Mouse (Mus musculus) neural tube, embryonic 12.5 days (tissue): ENCODE results near the gene Slc26a9. TPM values are rescaled to one million over a fixed set of nuclear protein-coding genes. Genes with fewer than 3 reads are reported as not detected.

Source experiments
- ATAC-seq: fragments of 200-750 bp; cut with Nextera tagmentation; 2 replicates; pipeline ENCODE4 v1.8.0; 2017; ENCODE audit warnings: low read depth, mild to moderate bottlenecking, moderate TSS enrichment, moderate library complexity; ENCODE audit not compliant: low FRiP score
- H3K27ac ChIP-seq: fragments of 300-500 bp; sonication (generic); 2 replicates; pipeline ENCODE4 v1.5.1; 2016
- H3K27me3 ChIP-seq: fragments of 300-500 bp; sonication (generic); replicated peaks from 2 replicates; pipeline ENCODE4 v1.6.1; 2016; ENCODE audit warnings: mild to moderate bottlenecking
- H3K36me3 ChIP-seq: fragments of 300-500 bp; sonication (generic); 2 replicates; pipeline ENCODE4 v1.6.1; 2016; ENCODE audit warnings: mild to moderate bottlenecking
- H3K4me1 ChIP-seq: fragments of 300-500 bp; sonication (generic); 2 replicates; pipeline ENCODE4 v1.6.1; 2016
- H3K4me2 ChIP-seq: fragments of 300-500 bp; sonication (generic); replicated peaks from 2 replicates; pipeline ENCODE4 v1.6.1; 2016; ENCODE audit warnings: mild to moderate bottlenecking
- H3K4me3 ChIP-seq: fragments of 300-500 bp; sonication (generic); 2 replicates; pipeline ENCODE4 v1.5.1; 2016
- H3K9ac ChIP-seq: fragments of 300-500 bp; sonication (generic); 2 replicates; pipeline ENCODE4 v1.6.1; 2016; ENCODE audit warnings: mild to moderate bottlenecking
- H3K9me3 ChIP-seq: fragments of 300-500 bp; sonication (generic); 2 replicates; pipeline ENCODE4 v1.6.1; 2016; ENCODE audit warnings: mild to moderate bottlenecking
- WGBS: fragments of 180-500 bp; shearing (Covaris S2); methylation state at CpG from one replicate; pipeline ENCODE4 v1.1.7; 2016; 5-methylcytosine and 5-hydroxymethylcytosine counted together
- polyA plus RNA-seq: library from polyadenylated mRNA; unstranded; fragments of >200 nt; fragmentation: Nextera tagmentation; extraction: Ambion mirVana; gene quantifications from 2 replicates; pipeline ENCODE4 v1.2.1, GENCODE M21; 2016

Slc26a9 gene
- polyA plus RNA-seq, 1 experiment from 2014 or later, result not detected

- Histone ChIP-seq H3K27me3 (no peaks in the 10 kb centered on the region), H3K27ac (no peak overlapping the region), H3K4me3 (no peak overlapping the region), H3K4me2 (no peak overlapping the region), H3K36me3 (no peaks in the 10 kb centered on the region), H3K4me1 (0 out of 2 replicates have a peak, but pooled peaks cover 5% of the 10 kb centered on the region), H3K9ac (no peak overlapping the region), H3K9me3 (no peaks in the 10 kb centered on the region)
- ATAC-seq, result no peak
- WGBS, result 72% methylated on average over 9 of the region's 9 CpGs
Observed at GRCm38 (mm10) chr1:131759667-131760427, 16.0 kb downstream of the Slc26a9 start.

GRCm38 (mm10) chr1:131760428-131760820 lies 16.6 kb downstream of the Slc26a9 start:
- Histone ChIP-seq H3K4me2 (no peak overlapping the region), H3K4me1 (0 out of 2 replicates have a peak, but pooled peaks cover 5% of the 10 kb centered on the region), H3K27me3 (no peaks in the 10 kb centered on the region), H3K36me3 (no peaks in the 10 kb centered on the region), H3K9me3 (no peaks in the 10 kb centered on the region), H3K9ac (no peak overlapping the region), H3K27ac (no peak overlapping the region), H3K4me3 (no peak overlapping the region)
- 92% methylated on average over 3 of the region's 3 CpGs for WGBS
- no peak for ATAC-seq

- ATAC-seq, result no peak
- Histone ChIP-seq H3K27me3 (no peaks in the 10 kb centered on the region), H3K36me3 (no peaks in the 10 kb centered on the region), H3K9ac (no peak overlapping the region), H3K4me2 (no peak overlapping the region), H3K27ac (no peak overlapping the region), H3K9me3 (no peaks in the 10 kb centered on the region), H3K4me3 (no peak overlapping the region), H3K4me1 (0 out of 2 replicates have a peak, but pooled peaks cover 5% of the 10 kb centered on the region)
- 84% methylated on average over 13 of the region's 13 CpGs for WGBS
Observed at GRCm38 (mm10) chr1:131761079-131761831, 17.4 kb downstream of the Slc26a9 start.

GRCm38 (mm10) chr1:131763683-131764082 lies 19.9 kb downstream of the Slc26a9 start:
- no peaks in the 10 kb centered on the region for H3K27me3 ChIP-seq
- H3K4me3 ChIP-seq, result no peak overlapping the region
- H3K9me3 ChIP-seq, result no peaks in the 10 kb centered on the region
- 63% methylated on average over 9 of the region's 9 CpGs for WGBS
- no peak overlapping the region for H3K4me2 ChIP-seq
- H3K27ac ChIP-seq, result no peak overlapping the region
- no peak for ATAC-seq
- H3K4me1 ChIP-seq, result 0 out of 2 replicates have a peak, but pooled peaks cover 4% of the 10 kb centered on the region
- no peaks in the 10 kb centered on the region for H3K36me3 ChIP-seq
- H3K9ac ChIP-seq, result no peak overlapping the region

GRCm38 (mm10) chr1:131764581-131765338 lies 20.9 kb downstream of the Slc26a9 start:
- Histone ChIP-seq H3K27ac (no peak overlapping the region), H3K4me1 (no peaks in the 10 kb centered on the region), H3K36me3 (no peaks in the 10 kb centered on the region), H3K4me3 (no peak overlapping the region), H3K9ac (no peak overlapping the region), H3K9me3 (no peaks in the 10 kb centered on the region), H3K4me2 (no peak overlapping the region), H3K27me3 (no peaks in the 10 kb centered on the region)
- no peak for ATAC-seq
- 68% methylated on average over 8 of the region's 8 CpGs for WGBS

- Histone ChIP-seq H3K9me3 (no peaks in the 10 kb centered on the region), H3K27me3 (no peaks in the 10 kb centered on the region), H3K4me3 (no peak overlapping the region), H3K27ac (no peak overlapping the region), H3K36me3 (no peaks in the 10 kb centered on the region), H3K4me1 (no peaks in the 10 kb centered on the region), H3K9ac (no peak overlapping the region), H3K4me2 (no peak overlapping the region)
- 13% methylated on average over 11 of the region's 11 CpGs for WGBS
- ATAC-seq, result peak; percentile 48
Observed at GRCm38 (mm10) chr1:131765357-131766001, 21.7 kb downstream of the Slc26a9 start.

- WGBS, result 78% methylated on average over 3 of the region's 3 CpGs
- H3K27me3 ChIP-seq, result no peaks in the 10 kb centered on the region
- ATAC-seq, result no peak
- no peak overlapping the region for H3K9ac ChIP-seq
- no peak overlapping the region for H3K4me2 ChIP-seq
- H3K27ac ChIP-seq, result no peak overlapping the region
- no peaks in the 10 kb centered on the region for H3K36me3 ChIP-seq
- H3K9me3 ChIP-seq, result no peaks in the 10 kb centered on the region
- H3K4me1 ChIP-seq, result no peaks in the 10 kb centered on the region
- H3K4me3 ChIP-seq, result no peak overlapping the region
Observed at GRCm38 (mm10) chr1:131769296-131769695, 25.5 kb downstream of the Slc26a9 start.

GRCm38 (mm10) chr1:131770656-131771055 lies 26.8 kb downstream of the Slc26a9 start:
- H3K27ac ChIP-seq, result no peak overlapping the region
- 70% methylated on average over 4 of the region's 4 CpGs for WGBS

GRCm38 (mm10) chr1:131771440-131771839 lies 27.6 kb downstream of the Slc26a9 start:
- Histone ChIP-seq H3K4me2 (no peak overlapping the region), H3K9me3 (no peaks in the 10 kb centered on the region), H3K27ac (no peak overlapping the region), H3K4me3 (no peak overlapping the region), H3K36me3 (no peaks in the 10 kb centered on the region), H3K27me3 (no peaks in the 10 kb centered on the region), H3K4me1 (no peaks in the 10 kb centered on the region), H3K9ac (no peak overlapping the region)
- ATAC-seq, result no peak

More at GRCm38 (mm10) chr1:131770656-131771055, 26.8 kb downstream of the Slc26a9 start:
- Histone ChIP-seq H3K4me1 (no peaks in the 10 kb centered on the region), H3K4me2 (no peak overlapping the region), H3K36me3 (no peaks in the 10 kb centered on the region), H3K9ac (no peak overlapping the region), H3K27me3 (no peaks in the 10 kb centered on the region), H3K9me3 (no peaks in the 10 kb centered on the region), H3K4me3 (no peak overlapping the region)
- ATAC-seq, result no peak

- H3K9me3 ChIP-seq, result no peaks in the 10 kb centered on the region
- WGBS, result 29% methylated on average over 3 of the region's 3 CpGs
- no peak for ATAC-seq
- H3K36me3 ChIP-seq, result no peaks in the 10 kb centered on the region
- no peak overlapping the region for H3K27ac ChIP-seq
- no peaks in the 10 kb centered on the region for H3K27me3 ChIP-seq
- no peak overlapping the region for H3K9ac ChIP-seq
- no peak overlapping the region for H3K4me2 ChIP-seq
- H3K4me1 ChIP-seq, result peaks cover 6% of the 10 kb centered on the region; the same call in 1 of the 2 replicates
- no peak overlapping the region for H3K4me3 ChIP-seq
Observed at GRCm38 (mm10) chr1:131794591-131794990, 50.8 kb downstream of the Slc26a9 start.

GRCm38 (mm10) chr1:131795171-131795570 lies 51.3 kb downstream of the Slc26a9 start:
- Histone ChIP-seq H3K9me3 (no peaks in the 10 kb centered on the region), H3K4me2 (no peak overlapping the region), H3K27ac (no peak overlapping the region), H3K4me3 (no peak overlapping the region), H3K9ac (no peak overlapping the region), H3K4me1 (peaks cover 6% of the 10 kb centered on the region; the same call in 1 of the 2 replicates), H3K27me3 (no peaks in the 10 kb centered on the region), H3K36me3 (no peaks in the 10 kb centered on the region)
- WGBS, result 85% methylated on average over 3 of the region's 3 CpGs
- no peak for ATAC-seq
